Mouse (Mus musculus): ENCODE data around the gene Gm17455.

DNA sequence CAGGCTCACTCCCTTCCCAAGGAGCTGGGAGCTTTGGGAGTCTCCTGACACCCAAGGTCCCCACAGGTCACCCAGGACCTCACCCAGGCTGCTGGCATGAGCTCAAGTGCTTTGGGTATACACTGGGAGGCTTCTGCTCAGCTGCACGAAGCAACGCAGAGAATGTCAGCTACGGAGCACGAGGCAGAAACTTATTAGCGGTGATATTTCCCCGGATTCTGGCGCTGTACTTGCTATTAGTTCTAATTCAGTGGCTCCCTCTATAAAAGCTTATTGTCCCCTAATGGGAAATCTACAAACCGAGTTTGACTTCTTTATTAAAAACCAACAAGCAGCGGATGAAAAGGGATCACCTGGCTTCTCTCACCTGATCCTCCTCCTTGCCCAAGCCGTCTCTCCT, 30.5 kb downstream of the Gm17455 start:
- TF ChIP-seq POLR2A (IDR thresholded peaks at IDR 0.05; ENCODE audit: insufficient read length, low read depth) = no peak
- no peak for TF ChIP-seq MYOD1 (IDR thresholded peaks at IDR 0.05; ENCODE audit: control insufficient read depth in 1 of 3, insufficient read length in 2 of 3, low read depth in 2 of 3)
- no peak for TF ChIP-seq E2F4 (IDR thresholded peaks at IDR 0.05; ENCODE audit: insufficient read depth)
- TF ChIP-seq POLR2AphosphoS2 (IDR thresholded peaks at IDR 0.05; ENCODE audit: insufficient read length, low read depth) = no peak
